ENCODE assay signal across 8 mouse cellular contexts in genomic region chr16:91964308-91965178, GRCm38 (mm10).
DNase-seq lines count a peak whose midpoint lies in the region; ATAC-seq and TF ChIP-seq lines count a peak whose summit lies in the region.
"Had no signal": no experiment of that assay in that cellular context is flagged by ENCODE, and none has a peak within 500 bp of the region (broad histone marks: within the 10 kb centered on the region; RNA-seq: fewer than 3 reads in every experiment).

No protein-coding gene starts in this region.

- ATAC-seq in hindbrain, embryonic 14.5 days (ENCODE audit: low FRiP score): no peak
- no peak for ATAC-seq in midbrain, postnatal 0 days (ENCODE audit: low FRiP score)
- no peak for ATAC-seq in intestine, embryonic 15.5 days

- H3K4me1 ChIP-seq in hindbrain, embryonic 14.5 days (replicated peaks; ENCODE audit: control insufficient read depth, insufficient read depth, low read length): peaks cover 25% of the 10 kb centered on the region
- peaks cover 10% of the 10 kb centered on the region; the same call in 1 of the 2 replicates for H3K4me1 ChIP-seq in midbrain, postnatal 0 days (ENCODE audit: insufficient read depth, low read length)
- peaks cover 5% of the 10 kb centered on the region; the same call in 1 of the 2 replicates for H3K4me1 ChIP-seq in intestine, embryonic 15.5 days (replicated peaks)

- no peaks in the 10 kb centered on the region for H3K27me3 ChIP-seq in hindbrain, embryonic 14.5 days (ENCODE audit: control insufficient read depth, insufficient read depth, low read length)
- no peaks in the 10 kb centered on the region for H3K27me3 ChIP-seq in midbrain, postnatal 0 days (ENCODE audit: insufficient read depth, low read length)
- H3K27me3 ChIP-seq in intestine, embryonic 15.5 days (replicated peaks): no peaks in the 10 kb centered on the region

- H3K4me2 ChIP-seq in hindbrain, embryonic 14.5 days (replicated peaks): no peak overlapping the region
- no peak overlapping the region for H3K4me2 ChIP-seq in midbrain, postnatal 0 days (ENCODE audit: low read depth, low read length, poor library complexity, severe bottlenecking)
- H3K4me2 ChIP-seq in intestine, embryonic 15.5 days (replicated peaks): no peak overlapping the region
- H3K4me2 ChIP-seq: embryonic facial prominence, embryonic 13.5 days had no signal

- no peaks in the 10 kb centered on the region for H3K9me3 ChIP-seq in hindbrain, embryonic 14.5 days (ENCODE audit: control insufficient read depth, low read length)
- H3K9me3 ChIP-seq in midbrain, postnatal 0 days (ENCODE audit: low read length): no peaks in the 10 kb centered on the region
- no peaks in the 10 kb centered on the region for H3K9me3 ChIP-seq in intestine, embryonic 15.5 days

- H3K36me3 ChIP-seq in hindbrain, embryonic 14.5 days (replicated peaks; ENCODE audit: control insufficient read depth, insufficient read depth): no peaks in the 10 kb centered on the region
- no peaks in the 10 kb centered on the region for H3K36me3 ChIP-seq in midbrain, postnatal 0 days (ENCODE audit: insufficient read depth, low read length)
- no peaks in the 10 kb centered on the region for H3K36me3 ChIP-seq in intestine, embryonic 15.5 days
- H3K36me3 ChIP-seq: embryonic facial prominence, embryonic 13.5 days had no signal

- peak overlapping the region; percentile 95 for H3K27ac ChIP-seq in hindbrain, embryonic 14.5 days
- H3K27ac ChIP-seq in midbrain, postnatal 0 days (ENCODE audit: low read depth, low read length): peak overlapping the region; percentile 92; the same call in 1 of the 2 replicates
- H3K27ac ChIP-seq in intestine, embryonic 15.5 days: no peak overlapping the region
- H3K27ac ChIP-seq: embryonic facial prominence, embryonic 13.5 days had no signal

- DNase-seq in CD4-positive helper T cell, adult 2 months (ENCODE audit: low read depth, low spot score): peak; percentile 76
- DNase-seq in T-cell, adult 2 months (ENCODE audit: low spot score): peak; percentile 41
- DNase-seq in hindbrain, embryonic 14.5 days (ENCODE audit: low spot score): no peak
- DNase-seq in midbrain, postnatal 0 days (ENCODE audit: low spot score): no peak
- no peak for DNase-seq in kidney, postnatal 25 days
- DNase-seq in spleen, postnatal 14 days (ENCODE audit: low spot score in 2 of 2): no peak

- WGBS in hindbrain, embryonic 14.5 days: 85% methylated on average over 13 of the region's 13 CpGs
- 89% methylated on average over 13 of the region's 13 CpGs for WGBS in midbrain, postnatal 0 days
- 66% methylated on average over 13 of the region's 13 CpGs for WGBS in intestine, embryonic 15.5 days

- no peak overlapping the region for H3K9ac ChIP-seq in hindbrain, embryonic 14.5 days
- H3K9ac ChIP-seq in midbrain, postnatal 0 days (replicated peaks; ENCODE audit: low read length, poor library complexity, severe bottlenecking): no peak overlapping the region
- H3K9ac ChIP-seq in intestine, embryonic 15.5 days: no peak overlapping the region

- H3K4me3 ChIP-seq in hindbrain, embryonic 14.5 days (replicated peaks; ENCODE audit: low read length): no peak overlapping the region
- no peak overlapping the region for H3K4me3 ChIP-seq in midbrain, postnatal 0 days (ENCODE audit: low read depth, low read length)
- H3K4me3 ChIP-seq in intestine, embryonic 15.5 days (replicated peaks): no peak overlapping the region
- H3K4me3 ChIP-seq: embryonic facial prominence, embryonic 13.5 days had no signal

- TF ChIP-seq CTCF in midbrain, postnatal 0 days (IDR thresholded peaks at IDR 0.05): no peak

Comparison
In these comparisons a context has a peak if more than half of its experiments do, and no peak if none do; other contexts are left out.
1. DNase-seq: peak in CD4-positive helper T cell, adult 2 months (single experiment) and T-cell, adult 2 months (single experiment); none in hindbrain, embryonic 14.5 days (single experiment), midbrain, postnatal 0 days (single experiment), kidney, postnatal 25 days (0 of 2) and spleen, postnatal 14 days (0 of 2).